Mouse (Mus musculus) liver, postnatal 0 days (tissue): ENCODE results near the gene Onecut3.

Source experiments
- CTCF ChIP-seq: sonication (generic); IDR thresholded peaks from 2 replicates; pipeline ENCODE4 v1.5.1; 2016; ENCODE audit warnings: antibody characterized with exemption, low read depth
- EP300 ChIP-seq: IDR thresholded peaks from 2 replicates; pipeline ENCODE4 v1.6.1; 2016; ENCODE audit warnings: antibody characterized with exemption, low read depth, mild to moderate bottlenecking

GRCm38 (mm10) chr10:80545590-80545989 is 51.0 kb downstream of the Onecut3 start:
- no peak for TF ChIP-seq CTCF
- TF ChIP-seq EP300: no peak
